Mouse (Mus musculus) midbrain, embryonic 16.5 days (tissue): ENCODE measurements around the gene Ets1. TPM values are rescaled to one million over a fixed set of nuclear protein-coding genes. Genes with fewer than 3 reads are reported as not detected.

Experiments
- ATAC-seq: fragments of 200-750 bp; cut with Nextera tagmentation; 2 replicates; pipeline ENCODE4 v1.8.0; 2017; ENCODE audit warnings: moderate TSS enrichment
- H3K27ac ChIP-seq: fragments of 300-500 bp; sonication (generic); 2 replicates; pipeline ENCODE4 v1.5.1; 2014; ENCODE audit warnings: mild to moderate bottlenecking, low read length, mixed read lengths
- H3K27me3 ChIP-seq: fragments of 300-500 bp; sonication (generic); 2 replicates; pipeline ENCODE4 v1.6.1; 2014; ENCODE audit warnings: low read depth, low read length, mixed read lengths; ENCODE audit not compliant: control insufficient read depth, insufficient read depth
- H3K36me3 ChIP-seq: fragments of 300-500 bp; sonication (generic); 2 replicates; pipeline ENCODE4 v1.6.1; 2014; ENCODE audit warnings: mild to moderate bottlenecking, low read length, moderate library complexity, mixed read lengths; ENCODE audit not compliant: control insufficient read depth, insufficient read depth
- H3K4me1 ChIP-seq: fragments of 300-500 bp; sonication (generic); 2 replicates; pipeline ENCODE4 v1.6.1; 2014; ENCODE audit warnings: mild to moderate bottlenecking, low read length, mixed read lengths; ENCODE audit not compliant: control insufficient read depth, insufficient read depth
- H3K4me2 ChIP-seq: fragments of 300-500 bp; sonication (generic); 2 replicates; pipeline ENCODE4 v1.6.1; 2014; ENCODE audit warnings: mild to moderate bottlenecking, low read length, mixed read lengths
- H3K4me3 ChIP-seq: fragments of 300-500 bp; sonication (generic); 2 replicates; pipeline ENCODE4 v1.5.1; 2014; ENCODE audit warnings: low read depth, mild to moderate bottlenecking, low read length, moderate library complexity, mixed read lengths
- H3K9ac ChIP-seq: fragments of 300-500 bp; sonication (generic); 2 replicates; pipeline ENCODE4 v1.6.1; 2014; ENCODE audit warnings: low read depth, low read length, mixed read lengths
- H3K9me3 ChIP-seq: fragments of 300-500 bp; sonication (generic); replicated peaks from 2 replicates; pipeline ENCODE4 v1.6.1; 2014; ENCODE audit warnings: mild to moderate bottlenecking, low read length, mixed read lengths; ENCODE audit not compliant: control insufficient read depth, poor library complexity, severe bottlenecking
- WGBS: fragments of 180-500 bp; shearing (Covaris S2); extraction: QIAGEN DNeasy Blood & Tissue Kit; methylation state at CpG from one replicate; pipeline ENCODE4 v1.1.7; 2014; 5-methylcytosine and 5-hydroxymethylcytosine counted together
- polyA plus RNA-seq: library from polyadenylated mRNA; unstranded; fragments of >200 nt; fragmentation: Nextera tagmentation; extraction: Ambion mirVana; gene quantifications from 2 replicates; pipeline ENCODE4 v1.2.1, GENCODE M21; 2015

Ets1 gene
- polyA plus RNA-seq, 1 experiment from 2014 or later: 17.5 TPM

DNA sequence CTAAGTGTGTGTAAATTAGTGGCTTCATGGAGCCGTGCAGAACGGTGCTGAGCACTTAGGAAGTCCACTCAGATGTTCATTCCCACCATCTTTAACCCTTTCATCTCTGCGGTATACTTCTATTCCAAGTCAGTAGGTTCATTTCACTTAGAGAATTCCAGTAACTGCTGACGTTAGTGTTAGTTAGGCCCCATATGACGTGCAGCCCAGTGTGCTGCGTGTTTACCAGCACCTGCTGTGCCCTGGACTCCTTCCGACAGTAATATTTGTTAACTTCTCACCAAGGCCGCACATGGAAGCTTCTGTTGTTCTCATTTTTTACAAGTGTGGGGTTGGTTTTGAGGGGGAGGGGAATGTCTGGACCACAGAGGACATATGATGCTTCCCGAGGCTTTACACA lies 108.3 kb downstream of the Ets1 start:
- Histone ChIP-seq H3K4me3 (no peak overlapping the region), H3K27me3 (no peaks in the 10 kb centered on the region), H3K4me1 (no peaks in the 10 kb centered on the region), H3K27ac (no peak overlapping the region), H3K36me3 (no peaks in the 10 kb centered on the region), H3K9ac (no peak overlapping the region), H3K9me3 (no peaks in the 10 kb centered on the region), H3K4me2 (no peak overlapping the region)
- WGBS: 80% methylated on average over 9 of the region's 9 CpGs
- no peak for ATAC-seq

DNA sequence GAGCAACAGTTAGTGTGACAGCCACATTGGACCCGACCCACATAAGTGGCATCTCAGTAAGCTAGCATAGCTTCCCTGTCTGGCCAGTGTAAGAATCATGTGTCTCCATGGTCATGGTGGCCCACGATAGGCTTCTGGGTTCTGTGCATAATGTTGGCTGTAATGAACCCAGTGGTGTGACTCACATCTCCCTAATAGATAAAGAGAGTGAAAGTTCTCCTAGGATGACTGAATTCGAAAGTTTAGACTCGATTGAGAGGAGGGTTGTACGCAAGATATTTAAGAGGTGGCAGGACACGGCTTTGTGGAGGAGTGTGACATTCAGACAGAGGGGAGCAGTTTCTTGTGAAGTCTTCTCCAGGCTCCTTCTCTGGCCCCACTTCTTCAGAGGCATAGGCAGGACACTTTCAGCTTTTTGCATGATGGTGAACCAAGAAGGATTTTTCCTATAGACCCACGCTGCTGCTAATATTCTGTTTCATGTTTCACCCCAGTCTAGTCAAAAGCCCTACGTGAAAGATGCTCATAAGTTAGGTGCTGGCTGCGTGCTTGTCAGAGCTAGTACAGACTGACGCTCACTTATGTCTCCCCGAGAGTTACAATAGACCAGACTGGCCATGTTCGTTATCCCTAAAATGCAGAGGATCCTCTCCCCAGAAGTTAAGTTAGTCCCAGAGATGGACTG lies 109.2 kb downstream of the Ets1 start:
- no peak overlapping the region for H3K27ac ChIP-seq

DNA sequence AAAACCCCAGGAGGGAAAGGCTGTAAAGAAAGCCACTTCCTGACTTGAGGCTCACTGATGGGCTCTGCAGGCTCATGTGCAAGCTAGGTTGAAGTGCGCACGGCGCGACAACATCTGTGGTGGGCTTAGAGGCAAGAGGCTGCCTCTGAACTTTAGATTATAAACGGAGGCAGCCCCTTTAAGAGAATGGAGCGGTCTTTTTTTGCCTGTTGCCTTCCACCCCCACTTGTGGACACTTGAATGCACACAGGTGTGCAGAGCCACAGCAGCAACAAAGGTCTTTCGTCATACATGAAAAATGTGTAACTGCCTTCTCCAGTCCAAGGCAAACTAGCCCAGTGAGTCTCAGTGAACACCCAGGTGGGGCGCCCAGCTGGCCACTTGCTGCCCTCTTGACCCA lies 110.0 kb downstream of the Ets1 start:
- Histone ChIP-seq H3K4me3 (no peak overlapping the region), H3K4me1 (no peaks in the 10 kb centered on the region), H3K9ac (no peak overlapping the region), H3K27ac (no peak overlapping the region), H3K27me3 (no peaks in the 10 kb centered on the region), H3K36me3 (no peaks in the 10 kb centered on the region), H3K4me2 (no peak overlapping the region), H3K9me3 (no peaks in the 10 kb centered on the region)
- WGBS: 93% methylated on average over 8 of the region's 8 CpGs
- ATAC-seq: no peak

More for the DNA sequence above, 109.2 kb downstream of the Ets1 start:
- no peaks in the 10 kb centered on the region for H3K4me1 ChIP-seq
- WGBS: 90% methylated on average over 12 of the region's 12 CpGs
- no peak overlapping the region for H3K4me3 ChIP-seq
- ATAC-seq: no peak
- no peak overlapping the region for H3K9ac ChIP-seq
- H3K4me2 ChIP-seq: no peak overlapping the region
- H3K27me3 ChIP-seq: no peaks in the 10 kb centered on the region
- H3K9me3 ChIP-seq: no peaks in the 10 kb centered on the region
- H3K36me3 ChIP-seq: no peaks in the 10 kb centered on the region

DNA sequence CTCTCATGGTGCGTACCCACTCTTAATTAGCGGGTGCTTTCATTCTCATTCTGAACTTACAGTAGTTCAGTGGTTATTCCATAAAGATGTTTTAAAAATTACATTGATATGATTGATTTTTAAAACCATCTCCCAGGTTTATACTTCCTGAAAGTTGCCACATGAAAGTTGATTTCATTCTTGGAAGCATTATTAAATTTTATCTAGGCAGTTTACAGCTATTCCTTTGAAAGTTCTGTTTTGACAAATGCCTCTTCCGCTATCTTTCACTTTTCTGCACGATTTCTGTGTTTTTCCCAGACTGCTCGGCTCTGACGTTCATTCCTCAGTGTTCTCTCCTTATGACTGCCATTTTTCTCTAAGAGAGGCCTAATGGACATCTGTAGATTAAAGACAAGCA lies 110.6 kb downstream of the Ets1 start:
- Histone ChIP-seq H3K27ac (no peak overlapping the region), H3K27me3 (no peaks in the 10 kb centered on the region), H3K4me3 (no peak overlapping the region), H3K9ac (no peak overlapping the region), H3K4me1 (no peaks in the 10 kb centered on the region), H3K4me2 (no peak overlapping the region), H3K9me3 (no peaks in the 10 kb centered on the region), H3K36me3 (no peaks in the 10 kb centered on the region)
- WGBS: 92% methylated on average over 6 of the region's 6 CpGs
- no peak for ATAC-seq

DNA sequence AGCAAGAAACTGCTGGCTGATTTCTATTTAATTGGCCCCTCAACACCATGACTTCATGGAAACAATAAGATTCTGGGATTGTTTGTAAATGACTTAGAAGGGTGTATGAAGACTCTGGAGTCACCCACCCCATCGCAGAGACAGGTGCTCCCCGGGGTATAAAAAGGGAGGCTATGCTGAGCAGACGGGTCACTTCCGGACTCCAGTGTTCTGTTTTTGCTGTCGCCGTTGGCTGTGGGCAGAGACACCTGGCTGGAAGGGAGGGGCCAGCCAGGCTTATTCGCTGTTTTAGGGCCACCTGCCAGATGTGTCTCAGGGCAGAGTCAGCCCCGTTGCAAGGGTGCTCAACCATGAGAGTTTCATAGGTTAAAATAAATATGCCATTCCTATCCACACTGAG lies 111.6 kb downstream of the Ets1 start:
- no peak for ATAC-seq
- 88% methylated on average over 8 of the region's 8 CpGs for WGBS
- H3K4me3 ChIP-seq: no peak overlapping the region

DNA sequence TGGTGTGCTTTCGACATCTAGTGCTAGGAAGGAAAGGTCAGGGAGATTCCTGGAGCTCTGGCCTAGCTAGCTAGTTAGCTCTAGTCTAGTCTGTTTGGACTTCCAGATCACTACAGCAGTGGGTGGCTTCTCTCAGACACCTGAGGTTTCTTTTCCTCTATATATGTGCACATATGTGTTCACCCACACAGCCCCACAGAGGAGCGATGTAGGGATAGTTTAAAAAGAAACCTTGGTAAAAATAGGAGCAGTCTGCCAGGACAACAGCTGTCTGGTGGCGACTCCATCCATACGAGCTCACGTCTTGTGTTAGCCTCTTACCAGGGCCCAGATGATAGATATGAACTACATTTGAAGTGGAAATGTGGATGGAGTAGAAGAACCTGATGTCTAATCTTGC lies 112.5 kb downstream of the Ets1 start:
- Histone ChIP-seq H3K4me3 (no peak overlapping the region), H3K4me2 (no peak overlapping the region), H3K27ac (no peak overlapping the region), H3K9ac (no peak overlapping the region), H3K4me1 (no peaks in the 10 kb centered on the region), H3K27me3 (no peaks in the 10 kb centered on the region), H3K36me3 (no peaks in the 10 kb centered on the region), H3K9me3 (no peaks in the 10 kb centered on the region)
- no peak for ATAC-seq
- WGBS: 96% methylated on average over 5 of the region's 5 CpGs

More for the DNA sequence above, 111.6 kb downstream of the Ets1 start:
- Histone ChIP-seq H3K4me2 (no peak overlapping the region), H3K36me3 (no peaks in the 10 kb centered on the region), H3K27ac (no peak overlapping the region), H3K27me3 (no peaks in the 10 kb centered on the region), H3K9me3 (no peaks in the 10 kb centered on the region), H3K9ac (no peak overlapping the region), H3K4me1 (no peaks in the 10 kb centered on the region)

DNA sequence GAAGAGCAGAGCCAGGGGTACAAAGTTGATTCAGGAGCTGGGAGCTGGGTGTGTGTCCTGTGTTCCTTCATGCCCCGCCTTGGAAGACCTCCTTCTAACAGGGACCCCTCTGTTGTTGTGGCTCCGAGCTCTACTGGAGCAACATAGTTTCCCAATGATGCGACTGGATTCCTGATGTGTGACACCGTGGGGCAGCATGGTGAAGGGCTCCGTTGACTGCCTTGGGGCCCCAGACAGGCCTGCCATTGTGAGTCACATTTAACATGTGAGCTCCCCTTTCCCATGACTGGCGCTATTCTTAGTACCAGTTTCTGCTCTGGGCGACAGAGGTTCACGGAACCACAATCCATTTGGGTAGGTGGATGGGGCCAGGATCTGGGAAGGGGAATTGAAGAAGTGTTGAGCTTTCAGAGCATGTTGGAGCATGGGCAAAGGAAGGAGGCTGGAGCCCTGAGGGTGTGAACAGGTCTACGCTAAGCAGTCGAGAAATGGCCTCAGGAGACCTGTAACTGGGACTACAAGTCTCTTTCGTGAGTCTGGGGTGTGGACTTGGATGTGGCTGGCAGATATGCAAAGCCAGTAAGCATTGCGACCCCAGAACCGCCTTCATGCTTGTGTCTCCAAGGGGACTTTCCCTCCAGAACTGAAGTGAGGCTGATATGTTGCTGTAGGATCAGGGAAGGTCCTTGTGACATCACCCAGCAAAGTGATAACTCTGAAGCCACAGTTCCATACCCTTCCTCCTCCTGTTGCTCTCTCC lies 113.9 kb downstream of the Ets1 start:
- WGBS: 91% methylated on average over 13 of the region's 13 CpGs
- no peak overlapping the region for H3K9ac ChIP-seq
- no peaks in the 10 kb centered on the region for H3K36me3 ChIP-seq
- H3K4me2 ChIP-seq: no peak overlapping the region
- H3K27ac ChIP-seq: no peak overlapping the region
- no peaks in the 10 kb centered on the region for H3K9me3 ChIP-seq
- no peak for ATAC-seq
- no peak overlapping the region for H3K4me3 ChIP-seq
- H3K4me1 ChIP-seq: no peaks in the 10 kb centered on the region
- H3K27me3 ChIP-seq: no peaks in the 10 kb centered on the region

DNA sequence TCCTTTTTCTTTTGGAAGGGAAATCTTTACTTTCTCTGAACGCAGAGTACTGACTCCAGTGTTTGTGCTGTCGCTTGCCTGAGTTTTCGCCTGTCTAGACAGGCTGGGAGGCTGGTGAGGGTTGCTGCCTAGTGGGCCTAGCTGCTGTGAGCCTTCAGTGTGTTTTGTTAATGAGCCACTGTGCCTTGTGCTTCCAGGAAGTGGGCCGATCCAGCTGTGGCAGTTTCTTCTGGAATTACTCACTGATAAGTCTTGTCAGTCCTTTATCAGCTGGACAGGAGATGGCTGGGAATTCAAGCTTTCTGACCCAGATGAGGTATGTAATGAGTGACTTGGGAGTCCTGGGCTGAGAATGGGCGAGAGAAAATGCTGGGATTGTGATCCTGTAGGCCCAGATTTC lies 116.6 kb downstream of the Ets1 start:
- Histone ChIP-seq H3K4me3 (no peak overlapping the region), H3K9ac (no peak overlapping the region), H3K27ac (no peak overlapping the region), H3K4me1 (no peaks in the 10 kb centered on the region), H3K36me3 (no peaks in the 10 kb centered on the region), H3K4me2 (no peak overlapping the region), H3K27me3 (no peaks in the 10 kb centered on the region), H3K9me3 (no peaks in the 10 kb centered on the region)
- ATAC-seq: no peak
- WGBS: 81% methylated on average over 5 of the region's 5 CpGs

DNA sequence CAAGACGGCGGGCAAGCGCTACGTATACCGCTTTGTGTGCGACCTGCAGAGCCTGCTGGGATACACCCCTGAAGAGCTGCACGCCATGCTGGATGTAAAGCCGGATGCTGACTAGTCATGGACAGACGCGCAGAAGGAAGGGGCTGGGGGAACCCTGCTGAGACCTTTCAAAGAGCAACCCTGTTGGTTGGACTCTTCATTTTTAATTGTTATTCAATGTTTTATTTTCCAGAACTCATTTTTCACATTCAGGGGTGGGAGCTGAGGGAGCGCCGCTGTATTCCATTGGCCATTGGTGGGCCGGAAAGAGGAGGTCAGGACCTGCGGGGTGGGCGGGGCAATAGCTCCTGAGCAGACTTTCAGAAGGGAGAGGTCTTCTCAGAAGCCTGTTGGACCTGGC lies 118.3 kb downstream of the Ets1 start:
- no peak overlapping the region for H3K4me2 ChIP-seq
- H3K4me3 ChIP-seq: no peak overlapping the region
- H3K4me1 ChIP-seq: no peaks in the 10 kb centered on the region
- H3K9me3 ChIP-seq: no peaks in the 10 kb centered on the region
- no peak for ATAC-seq
- H3K27ac ChIP-seq: no peak overlapping the region
- no peaks in the 10 kb centered on the region for H3K27me3 ChIP-seq
- H3K9ac ChIP-seq: no peak overlapping the region
- H3K36me3 ChIP-seq: no peaks in the 10 kb centered on the region
- 86% methylated on average over 15 of the region's 15 CpGs for WGBS
